Mouse (Mus musculus) ovary, postnatal 10 days (tissue): ENCODE data around the gene Cd200.

Source experiments
- DNase-seq: peaks from one replicate; pipeline ENCODE4 v3.0.0; 2022; ENCODE audit warnings: low spot score

Cd200 gene

GRCm38 (mm10) chr16:45334376-45334765 lies 74.5 kb downstream of the Cd200 start:
- no peak for DNase-seq

- DNase-seq: no peak
Observed at GRCm38 (mm10) chr16:45333678-45334375, 75.0 kb downstream of the Cd200 start.

DNA sequence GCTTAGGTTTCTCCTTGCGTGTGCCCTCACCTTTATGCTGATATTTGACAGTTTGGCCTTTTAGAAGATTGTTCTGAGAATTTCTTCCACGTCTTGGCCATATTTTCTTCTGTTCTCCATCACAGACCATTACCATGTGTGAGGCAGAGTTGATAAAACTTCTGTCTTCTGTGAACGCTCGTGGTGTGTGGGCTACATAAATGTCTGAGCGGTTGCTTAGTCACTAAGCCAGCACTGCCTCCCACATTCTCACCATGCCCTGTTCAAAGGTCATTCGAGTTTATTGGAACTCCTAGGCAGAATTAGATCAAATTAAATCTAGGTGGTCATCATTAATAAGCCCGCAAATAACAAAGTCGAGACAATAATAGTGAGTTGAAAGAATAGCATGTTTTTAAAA lies 76.3 kb downstream of the Cd200 start:
- DNase-seq: no peak
